Mouse (Mus musculus): ENCODE results near the gene Nit1.
"Not testable (repeated sequence)": the region's sequence is repeated elsewhere in the genome, so short reads cannot be mapped to it uniquely, and the experiment has no call there.

The Nit1 gene

GRCm38 (mm10) chr1:171349210-171349609, 3.8 kb upstream of the Nit1 start:
- DNase-seq (ENCODE audit: low spot score): no peak

- DNase-seq (ENCODE audit: low spot score): no peak
Measured at GRCm38 (mm10) chr1:171348665-171349064, 3.2 kb upstream of the Nit1 start.

GRCm38 (mm10) chr1:171346095-171346450, 627 bp upstream of the Nit1 start:
- DNase-seq (ENCODE audit: low spot score): no peak

- no peak for DNase-seq (ENCODE audit: low spot score)
Measured at GRCm38 (mm10) chr1:171344715-171345114, 731 bp downstream of the Nit1 start.

- DNase-seq (ENCODE audit: low spot score): no peak
Measured at GRCm38 (mm10) chr1:171343922-171344677, 1.3 kb downstream of the Nit1 start.

- DNase-seq (ENCODE audit: low spot score): no peak
Measured at GRCm38 (mm10) chr1:171342262-171343207, 2.9 kb downstream of the Nit1 start.

GRCm38 (mm10) chr1:171330216-171330560, 15.3 kb downstream of the Nit1 start:
- DNase-seq (ENCODE audit: low spot score): no peak

- DNase-seq (ENCODE audit: low spot score): no peak
Measured at GRCm38 (mm10) chr1:171329433-171330215, 15.8 kb downstream of the Nit1 start.

- DNase-seq (ENCODE audit: low spot score): peak; percentile 94
Measured at GRCm38 (mm10) chr1:171328839-171329432, 16.5 kb downstream of the Nit1 start, which contains the start of gene Dedd. TSS of gene Dedd (plus strand) at chr1:171329145.

GRCm38 (mm10) chr1:171328244-171328643, 17.2 kb downstream of the Nit1 start:
- DNase-seq (ENCODE audit: low spot score): no peak

GRCm38 (mm10) chr1:171326588-171326987, 18.9 kb downstream of the Nit1 start:
- DNase-seq (ENCODE audit: low spot score): not testable (repeated sequence)

GRCm38 (mm10) chr1:171325571-171325970, 19.9 kb downstream of the Nit1 start:
- no peak for DNase-seq (ENCODE audit: low spot score)

GRCm38 (mm10) chr1:171322012-171322411, 23.4 kb downstream of the Nit1 start:
- no peak for DNase-seq (ENCODE audit: low spot score)

- DNase-seq (ENCODE audit: low spot score): no peak
Measured at GRCm38 (mm10) chr1:171321415-171321814, 24.0 kb downstream of the Nit1 start.

- DNase-seq (ENCODE audit: low spot score): no peak
Measured at GRCm38 (mm10) chr1:171320151-171320550, 25.3 kb downstream of the Nit1 start.

GRCm38 (mm10) chr1:171319748-171320147, 25.7 kb downstream of the Nit1 start:
- DNase-seq (ENCODE audit: low spot score): no peak

GRCm38 (mm10) chr1:171309321-171309720, 36.1 kb downstream of the Nit1 start:
- no peak for DNase-seq (ENCODE audit: low spot score)

- DNase-seq (ENCODE audit: low spot score): not testable (repeated sequence)
Measured at GRCm38 (mm10) chr1:171306157-171306556, 39.3 kb downstream of the Nit1 start.

- no peak for DNase-seq (ENCODE audit: low spot score)
Measured at GRCm38 (mm10) chr1:171298226-171298625, 47.2 kb downstream of the Nit1 start.

GRCm38 (mm10) chr1:171295063-171295402, 50.4 kb downstream of the Nit1 start:
- no peak for DNase-seq (ENCODE audit: low spot score)

GRCm38 (mm10) chr1:171294298-171295062, 51.0 kb downstream of the Nit1 start, which contains the start of gene Ufc1:
TSS of gene Ufc1 (minus strand) at chr1:171295024.
- DNase-seq (ENCODE audit: low spot score): peak; percentile 75
